ENCODE assay signal across 13 mouse cellular contexts in genomic region chr9:48765927-48766326, GRCm38 (mm10).
"Had no signal": no experiment of that assay in that cellular context is flagged by ENCODE, and none has a peak within 500 bp of the region (broad histone marks: within the 10 kb centered on the region; RNA-seq: fewer than 3 reads in every experiment).

No protein-coding gene starts in this region.

- H3K4me3 ChIP-seq: liver, embryonic 13.5 days; midbrain, embryonic 12.5 days; midbrain, embryonic 15.5 days; neural tube, embryonic 12.5 days; neural tube, embryonic 15.5 days had no signal

- H3K9me3 ChIP-seq: liver, embryonic 13.5 days; midbrain, embryonic 12.5 days; midbrain, embryonic 15.5 days; neural tube, embryonic 12.5 days; neural tube, embryonic 15.5 days had no signal

- H3K36me3 ChIP-seq: liver, embryonic 13.5 days; midbrain, embryonic 12.5 days; midbrain, embryonic 15.5 days; neural tube, embryonic 12.5 days; neural tube, embryonic 15.5 days had no signal

- H3K27me3 ChIP-seq: liver, embryonic 13.5 days; midbrain, embryonic 12.5 days; midbrain, embryonic 15.5 days; neural tube, embryonic 12.5 days; neural tube, embryonic 15.5 days had no signal

- DNase-seq: kidney, adult 2 months; kidney, postnatal 25 days; liver, embryonic 13.5 days; lung, embryonic 14.5 days; right cerebral cortex, postnatal 25 days; thymus, adult 18-20 months; thymus, postnatal 36 days had no signal

- H3K27ac ChIP-seq: kidney, postnatal 0 days; liver, embryonic 13.5 days; macrophage; midbrain, embryonic 12.5 days; midbrain, embryonic 15.5 days; neural tube, embryonic 12.5 days; neural tube, embryonic 15.5 days had no signal
